Mouse (Mus musculus) lung, postnatal 0 days (tissue): ENCODE measurements around the gene Dmrt1. TPM values are rescaled to one million over a fixed set of nuclear protein-coding genes. Genes with fewer than 3 reads are reported as not detected.
A peak's percentile ranks its signal among the peaks of the same experiment; 100 is the strongest.

Source experiments
- ATAC-seq: fragments of 200-750 bp; cut with Nextera tagmentation; 2 replicates; pipeline ENCODE4 v1.8.0; 2017; ENCODE audit warnings: moderate library complexity
- DNase-seq: peaks from one replicate; pipeline ENCODE4 v3.0.0-alpha.2; 2016; ENCODE audit warnings: low spot score
- H3K27ac ChIP-seq: fragments of 300-500 bp; sonication (generic); 2 replicates; pipeline ENCODE4 v1.5.1; 2014; ENCODE audit warnings: antibody characterized with exemption, mild to moderate bottlenecking, low read length, mixed read lengths
- H3K27me3 ChIP-seq: fragments of 300-500 bp; sonication (generic); replicated peaks from 2 replicates; pipeline ENCODE4 v1.6.1; 2014; ENCODE audit warnings: low read length, mixed read lengths; ENCODE audit not compliant: insufficient read depth
- H3K36me3 ChIP-seq: fragments of 300-500 bp; sonication (generic); 2 replicates; pipeline ENCODE4 v1.6.1; 2014; ENCODE audit warnings: low read length, mixed read lengths; ENCODE audit not compliant: insufficient read depth
- H3K4me1 ChIP-seq: fragments of 300-500 bp; sonication (generic); 2 replicates; pipeline ENCODE4 v1.6.1; 2014; ENCODE audit warnings: antibody characterized with exemption, low read depth, low read length, mixed read lengths; ENCODE audit not compliant: insufficient read depth
- H3K4me2 ChIP-seq: fragments of 300-500 bp; sonication (generic); replicated peaks from 2 replicates; pipeline ENCODE4 v1.6.1; 2014; ENCODE audit warnings: low read depth, mild to moderate bottlenecking, low read length, moderate library complexity, mixed read lengths
- H3K4me3 ChIP-seq: fragments of 300-500 bp; sonication (generic); 2 replicates; pipeline ENCODE4 v1.5.1; 2014; ENCODE audit warnings: low read depth, low read length
- H3K9ac ChIP-seq: fragments of 300-500 bp; sonication (generic); replicated peaks from 2 replicates; pipeline ENCODE4 v1.6.1; 2014; ENCODE audit warnings: low read depth, mild to moderate bottlenecking
- H3K9me3 ChIP-seq: fragments of 300-500 bp; sonication (generic); 2 replicates; pipeline ENCODE4 v1.6.1; 2016; ENCODE audit warnings: low read length, mixed read lengths
- CTCF ChIP-seq: IDR thresholded peaks from 2 replicates; pipeline ENCODE4 v1.5.1; 2016; ENCODE audit warnings: antibody characterized with exemption, mild to moderate bottlenecking
- EP300 ChIP-seq: IDR thresholded peaks from 2 replicates; pipeline ENCODE4 v1.6.1; 2016; ENCODE audit warnings: antibody characterized with exemption, mild to moderate bottlenecking, control low read depth
- WGBS: fragments of 180-500 bp; shearing (Covaris S2); extraction: QIAGEN DNeasy Blood & Tissue Kit; methylation state at CpG from one replicate; pipeline ENCODE4 v1.1.7; 2014; 5-methylcytosine and 5-hydroxymethylcytosine counted together
- polyA plus RNA-seq: library from polyadenylated mRNA; unstranded; fragments of >200 nt; fragmentation: Nextera tagmentation; extraction: Ambion mirVana; gene quantifications from 2 replicates; pipeline ENCODE4 v1.2.1, GENCODE M21; 2015

Gene Dmrt1
- polyA plus RNA-seq, 1 experiment from 2014 or later = not detected

DNA sequence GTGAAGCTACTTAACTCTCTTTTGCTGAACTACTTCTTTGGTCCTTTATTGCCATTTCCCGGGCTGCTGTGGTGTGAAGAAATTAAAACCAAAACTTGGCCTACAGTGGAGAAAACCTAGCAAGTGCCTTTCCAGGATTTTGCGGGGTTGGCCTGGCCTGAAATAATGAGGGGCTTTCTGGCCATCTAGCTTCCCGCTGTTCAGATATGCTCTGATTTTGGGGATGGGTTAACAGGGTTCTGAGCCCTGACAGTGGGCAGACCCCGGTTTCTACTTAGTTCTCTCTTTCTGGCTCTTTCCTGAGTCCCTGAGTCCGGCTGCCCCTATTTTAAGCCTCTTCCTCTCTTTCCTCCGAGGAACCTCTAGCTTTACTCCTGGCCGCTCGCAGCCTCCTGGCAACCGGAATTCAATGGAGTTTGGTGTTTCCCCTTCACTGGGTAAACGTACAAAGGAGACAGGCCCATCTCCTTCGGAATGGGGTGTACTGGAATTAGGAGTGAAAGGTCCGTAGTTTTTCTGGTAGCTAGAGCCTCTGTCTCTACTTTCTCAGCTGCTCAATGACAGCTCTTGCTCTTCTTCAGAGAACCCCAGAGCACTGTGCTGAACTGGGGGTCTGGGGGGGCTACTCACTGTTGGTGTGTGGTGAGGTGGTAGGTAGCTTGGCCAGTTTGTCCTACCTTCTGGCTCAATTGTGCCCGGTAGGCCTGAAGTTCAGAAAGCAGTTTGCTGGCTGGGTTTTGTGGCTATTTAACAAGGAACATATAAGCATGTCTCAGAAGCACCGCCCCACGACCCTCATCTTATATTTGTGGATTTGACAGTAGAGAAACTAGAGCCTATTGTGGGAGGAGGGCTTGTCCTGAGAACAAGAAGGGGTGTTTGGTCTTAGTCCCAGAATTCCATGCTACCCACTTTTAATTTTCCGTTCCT lies 106.7 kb downstream of the Dmrt1 start:
- no peaks in the 10 kb centered on the region for H3K9me3 ChIP-seq
- H3K4me1 ChIP-seq = peaks cover 8% of the 10 kb centered on the region; the same call in 1 of the 2 replicates
- no peak overlapping the region for H3K4me2 ChIP-seq
- no peak overlapping the region for H3K9ac ChIP-seq
- H3K36me3 ChIP-seq = no peaks in the 10 kb centered on the region
- WGBS = 11% methylated on average over 16 of the region's 16 CpGs
- no peak overlapping the region for H3K27ac ChIP-seq
- H3K4me3 ChIP-seq = no peak overlapping the region
- ATAC-seq (no peak), DNase-seq (no peak)
- H3K27me3 ChIP-seq = peaks cover 86% of the 10 kb centered on the region
- TF ChIP-seq CTCF = no peak

DNA sequence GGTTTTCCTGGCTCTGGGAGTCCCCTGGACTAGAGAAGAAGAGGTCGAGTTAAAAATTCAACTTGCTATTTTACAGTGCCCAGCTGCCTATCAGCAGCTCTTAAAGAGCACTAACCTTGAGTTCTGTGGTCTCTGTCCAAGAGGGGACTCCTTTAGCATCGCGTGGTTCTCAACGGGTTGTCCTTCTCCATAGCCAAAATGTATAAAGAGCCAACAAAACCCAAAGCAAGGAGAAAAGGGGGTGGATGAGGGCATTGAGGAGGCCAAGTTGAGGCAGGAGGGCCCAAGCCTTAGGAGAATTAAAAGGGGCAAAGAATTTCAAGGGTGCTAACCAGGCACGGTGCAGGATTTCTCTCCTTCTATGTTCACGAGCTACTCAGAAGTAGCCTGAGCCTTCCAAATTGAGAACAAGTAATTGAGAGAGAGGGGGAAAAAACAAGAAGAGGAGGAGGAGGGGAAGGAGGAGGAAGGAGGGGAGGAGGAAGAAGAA lies 107.4 kb downstream of the Dmrt1 start:
- WGBS = 10% methylated on average over 6 of the region's 6 CpGs
- Histone ChIP-seq H3K9me3 (no peaks in the 10 kb centered on the region), H3K27me3 (peaks cover 86% of the 10 kb centered on the region), H3K36me3 (no peaks in the 10 kb centered on the region), H3K4me3 (no peak overlapping the region), H3K9ac (no peak overlapping the region), H3K4me1 (peaks cover 8% of the 10 kb centered on the region; the same call in 1 of the 2 replicates), H3K4me2 (no peak overlapping the region), H3K27ac (no peak overlapping the region)
- ATAC-seq (no peak), DNase-seq (no peak)
- TF ChIP-seq EP300 (no peak), CTCF (no peak)

DNA sequence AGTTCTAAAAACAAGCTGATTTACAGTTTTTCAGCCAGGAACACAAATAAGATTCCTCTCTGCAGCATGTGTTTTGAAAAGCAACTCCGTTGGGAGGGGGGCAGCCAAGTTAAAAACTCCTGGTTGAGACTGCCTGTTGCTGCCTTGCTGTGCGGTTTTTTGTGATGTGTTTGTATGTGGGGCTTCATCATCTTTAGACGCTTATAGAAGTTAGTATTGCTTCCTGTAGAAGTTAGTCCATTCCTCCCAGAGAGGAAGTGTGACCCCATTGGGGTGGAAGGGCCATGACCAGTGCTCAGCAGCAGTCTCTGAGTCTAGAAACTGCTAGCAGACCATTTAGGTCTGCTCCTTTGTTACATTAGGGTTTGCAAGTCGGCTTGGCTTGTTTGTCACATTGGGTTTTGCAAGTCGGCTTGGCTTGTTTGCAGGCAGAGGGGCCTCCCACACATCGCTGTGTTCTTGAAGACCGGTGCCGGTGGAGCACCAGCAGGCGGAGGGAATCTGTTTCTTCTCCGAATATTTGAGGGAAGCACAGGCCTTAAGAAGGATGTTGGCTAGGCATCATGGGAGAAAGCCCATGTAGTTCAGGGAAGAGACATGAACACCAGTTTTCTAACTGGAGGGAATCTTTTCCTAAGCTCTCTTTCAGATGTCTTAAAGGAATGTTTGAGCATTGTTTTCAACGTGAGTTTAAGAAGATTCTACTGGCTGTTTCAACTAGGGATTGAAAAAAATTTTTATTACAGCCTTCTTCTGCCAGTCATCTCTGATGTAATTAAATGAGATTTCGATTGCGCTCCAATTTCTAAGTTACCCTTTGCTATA lies 108.3 kb downstream of the Dmrt1 start:
- Histone ChIP-seq H3K36me3 (no peaks in the 10 kb centered on the region), H3K9ac (no peak overlapping the region), H3K4me2 (no peak overlapping the region), H3K9me3 (no peaks in the 10 kb centered on the region), H3K27ac (no peak overlapping the region), H3K4me3 (no peak overlapping the region), H3K4me1 (peaks cover 8% of the 10 kb centered on the region; the same call in 1 of the 2 replicates), H3K27me3 (peaks cover 83% of the 10 kb centered on the region)
- no peak for ATAC-seq
- WGBS = 10% methylated on average over 13 of the region's 13 CpGs
- TF ChIP-seq CTCF (no peak), EP300 (no peak)
- DNase-seq = no peak

DNA sequence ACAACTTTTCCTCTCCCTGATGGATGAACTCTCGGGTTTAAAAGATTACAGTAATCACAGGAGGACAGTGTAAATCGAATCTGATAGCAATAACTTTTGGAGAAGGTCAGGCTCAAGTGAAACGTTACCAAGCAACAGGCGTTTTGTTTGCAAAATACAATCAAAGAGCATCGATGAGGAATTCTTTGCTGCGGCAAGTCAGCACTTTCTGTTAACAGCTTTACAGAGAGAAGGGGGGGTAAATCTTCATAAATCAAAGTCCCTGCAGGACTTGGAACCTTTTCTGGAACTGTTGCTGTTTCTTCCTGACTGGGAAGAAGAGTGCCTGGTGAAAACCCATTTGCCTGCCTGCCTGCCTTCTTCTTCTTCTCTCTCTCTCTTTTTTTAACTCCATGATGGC lies 110.5 kb downstream of the Dmrt1 start:
- ATAC-seq (no peak), DNase-seq (no peak)
- H3K9ac ChIP-seq = no peak overlapping the region
- H3K4me2 ChIP-seq = no peak overlapping the region
- TF ChIP-seq EP300 = no peak
- TF ChIP-seq CTCF = no peak
- peaks cover 68% of the 10 kb centered on the region for H3K27me3 ChIP-seq
- H3K36me3 ChIP-seq = no peaks in the 10 kb centered on the region
- H3K4me3 ChIP-seq = no peak overlapping the region
- no peaks in the 10 kb centered on the region for H3K9me3 ChIP-seq
- H3K4me1 ChIP-seq = peaks cover under 1% of the 10 kb centered on the region; the same call in 1 of the 2 replicates
- WGBS = 7% methylated on average over 6 of the region's 6 CpGs
- no peak overlapping the region for H3K27ac ChIP-seq

DNA sequence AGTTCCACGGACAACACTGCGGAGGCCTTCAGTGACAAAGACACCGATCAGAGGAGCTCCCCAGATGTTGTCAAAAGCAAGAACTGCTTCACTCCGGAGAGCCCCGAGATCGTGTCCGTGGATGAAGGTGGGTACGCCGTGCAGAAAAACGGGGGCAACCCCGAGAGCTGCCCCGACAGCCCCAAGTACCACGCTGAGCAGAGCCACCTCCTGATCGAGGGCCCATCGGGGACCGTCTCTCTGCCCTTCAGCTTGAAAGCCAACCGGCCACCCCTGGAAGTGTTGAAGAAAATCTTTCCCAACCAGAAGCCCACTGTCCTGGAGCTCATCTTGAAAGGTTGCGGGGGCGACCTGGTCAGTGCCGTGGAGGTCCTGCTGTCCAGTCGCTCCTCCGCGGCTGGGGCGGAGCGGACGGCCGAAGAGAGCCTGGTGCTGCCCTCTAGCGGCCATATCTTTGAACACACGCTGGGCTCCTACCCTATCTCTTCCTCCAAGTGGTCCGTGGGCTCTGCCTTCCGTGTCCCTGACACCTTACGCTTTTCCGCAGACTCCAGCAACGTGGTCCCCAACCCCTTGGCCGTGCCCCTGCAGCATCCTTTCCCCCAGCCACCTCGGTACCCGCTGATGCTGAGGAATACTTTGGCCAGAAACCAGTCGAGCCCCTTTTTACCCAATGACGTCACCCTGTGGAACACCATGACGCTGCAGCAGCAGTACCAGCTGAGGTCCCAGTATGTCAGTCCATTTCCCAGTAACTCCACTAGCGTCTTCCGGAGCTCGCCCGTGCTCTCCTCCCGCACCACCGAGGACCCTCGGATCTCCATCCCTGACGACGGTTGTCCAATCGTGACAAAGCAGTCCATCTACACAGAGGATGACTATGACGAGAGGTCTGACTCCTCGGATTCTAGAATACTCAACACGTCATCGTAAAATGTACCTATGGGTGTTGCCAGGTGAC lies 117.2 kb downstream of the Dmrt1 start:
- TF ChIP-seq CTCF = peak; percentile 79
- TF ChIP-seq EP300 = no peak
- ATAC-seq (peak; percentile 75), DNase-seq (peak; percentile 70)
- Histone ChIP-seq H3K27ac (no peak overlapping the region), H3K4me2 (peak overlapping the region; percentile 29), H3K9me3 (no peaks in the 10 kb centered on the region), H3K9ac (no peak overlapping the region), H3K4me3 (no peak overlapping the region), H3K4me1 (no peaks in the 10 kb centered on the region), H3K27me3 (peaks cover 41% of the 10 kb centered on the region), H3K36me3 (no peaks in the 10 kb centered on the region)
- 32% methylated on average over 54 of the region's 54 CpGs for WGBS
